Mouse (Mus musculus) bone marrow, adult 2 months (tissue): ENCODE results near the gene Clasrp. TPM values are rescaled to one million over a fixed set of nuclear protein-coding genes. Genes with fewer than 3 reads are reported as not detected.

ENCODE experiments used
- H3K27ac ChIP-seq: fragments of 200-500 bp; 2 replicates; pipeline ENCODE4 v1.5.1; 2012; ENCODE audit warnings: low read depth, mild to moderate bottlenecking, control low read depth, inconsistent platforms, low read length; ENCODE audit not compliant: control insufficient read depth, poor library complexity, insufficient read depth
- H3K4me1 ChIP-seq: fragments of 200-500 bp; 2 replicates; pipeline ENCODE4 v1.6.1; 2011; ENCODE audit warnings: low read length; ENCODE audit not compliant: control insufficient read depth, insufficient read depth
- H3K4me3 ChIP-seq: fragments of 200-500 bp; replicated peaks from 2 replicates; pipeline ENCODE3; 2011; ENCODE audit warnings: mild to moderate bottlenecking, low read depth, low read length, control low read depth; ENCODE audit not compliant: control insufficient read depth
- CTCF ChIP-seq: fragments of 200-500 bp; IDR thresholded peaks from 2 replicates; pipeline ENCODE4 v1.5.1; 2011; ENCODE audit warnings: low read length, control low read depth; ENCODE audit not compliant: control insufficient read depth, insufficient read depth
- POLR2A ChIP-seq: fragments of 200-500 bp; IDR thresholded peaks from 2 replicates; pipeline ENCODE4 v1.6.1; 2011; ENCODE audit warnings: low read depth, mild to moderate bottlenecking, control low read depth, low read length, borderline replicate concordance; ENCODE audit not compliant: control insufficient read depth
- WGBS: fragments of 180-500 bp; shearing (Covaris S2); methylation state at CpG from one replicate; pipeline ENCODE4 v1.1.7; 2018; 5-methylcytosine and 5-hydroxymethylcytosine counted together
- polyA plus RNA-seq: library from polyadenylated mRNA; stranded (reverse); fragments of >200 nt; gene quantifications from 2 replicates; pipeline ENCODE4 v1.2.4, GENCODE M21; 2011; ENCODE audit warnings: low replicate concordance; ENCODE audit not compliant: missing spikeins, insufficient read depth, insufficient read length

The Clasrp gene
- polyA plus RNA-seq, 1 experiment: 98.2 TPM

DNA sequence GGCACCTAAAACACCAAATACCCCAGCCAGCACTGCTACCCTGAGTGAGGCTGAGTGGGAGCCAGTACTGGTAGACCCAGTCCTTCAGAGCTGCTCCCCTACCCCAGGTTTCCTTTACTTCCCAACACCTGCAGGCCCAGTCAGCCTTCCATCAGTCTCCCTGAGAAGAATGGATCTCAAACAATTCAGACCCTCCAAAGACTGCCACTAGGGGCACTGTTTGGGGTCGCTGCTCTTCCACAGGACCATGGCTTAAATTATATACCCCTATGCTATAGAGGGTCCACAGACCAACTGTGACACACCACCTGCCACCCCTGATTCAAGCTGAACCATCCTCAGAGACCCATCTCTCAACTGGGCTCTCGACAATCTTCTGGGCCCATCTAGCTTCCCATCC lies 45.3 kb downstream of the Clasrp start:
- Histone ChIP-seq H3K4me3 (no peak overlapping the region), H3K4me1 (peaks cover 8% of the 10 kb centered on the region), H3K27ac (no peak overlapping the region)
- 60% methylated on average over 2 of the region's 2 CpGs for WGBS
- TF ChIP-seq POLR2A (no peak), CTCF (peak; percentile 52)

DNA sequence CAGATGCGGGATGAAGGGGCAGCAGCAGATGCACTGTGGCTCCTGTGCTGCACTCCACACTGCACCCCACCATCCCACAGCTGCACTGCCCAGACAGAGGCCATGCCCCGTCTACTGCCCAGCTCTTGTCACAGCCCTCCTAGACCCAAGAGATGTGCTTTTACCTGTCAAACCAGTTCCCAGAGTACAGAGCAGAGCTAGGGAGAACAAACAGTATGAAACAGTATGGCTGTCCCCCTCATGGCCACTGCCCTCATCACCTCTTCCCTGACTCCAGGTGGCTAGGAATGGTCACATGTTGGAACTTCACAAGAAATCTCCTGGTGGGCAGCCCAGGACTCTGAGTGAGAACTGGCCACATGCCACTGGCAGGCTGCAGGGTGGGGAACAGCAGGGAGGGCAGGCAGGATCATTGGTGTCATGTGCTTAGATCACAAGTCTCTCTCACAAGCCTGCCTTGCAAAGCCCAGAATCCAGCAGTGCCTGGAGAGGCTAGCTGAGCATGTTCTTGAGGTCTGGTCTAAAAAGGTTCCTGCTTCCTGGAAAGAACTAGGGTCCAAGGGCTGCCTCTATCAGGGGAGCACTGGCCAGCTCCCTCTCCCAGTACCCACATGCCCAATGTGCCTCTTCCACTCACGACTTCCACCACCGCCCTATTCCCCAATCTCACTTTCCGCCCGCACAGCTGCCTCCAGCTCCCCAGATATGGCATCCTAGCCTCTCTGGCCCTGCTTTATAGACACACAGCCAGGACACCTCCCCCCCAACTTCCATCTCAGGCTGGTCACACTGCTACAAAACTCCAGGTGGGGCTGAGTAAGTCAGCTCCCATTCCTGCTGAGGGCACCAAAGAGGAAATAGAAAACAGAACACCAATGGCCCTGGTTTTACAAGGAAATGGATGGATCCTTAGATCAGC lies 46.0 kb downstream of the Clasrp start:
- 88% methylated on average over 6 of the region's 6 CpGs for WGBS
- no peak overlapping the region for H3K4me3 ChIP-seq
- peaks cover 7% of the 10 kb centered on the region for H3K4me1 ChIP-seq
- H3K27ac ChIP-seq: no peak overlapping the region
- TF ChIP-seq CTCF (no peak), POLR2A (no peak)

DNA sequence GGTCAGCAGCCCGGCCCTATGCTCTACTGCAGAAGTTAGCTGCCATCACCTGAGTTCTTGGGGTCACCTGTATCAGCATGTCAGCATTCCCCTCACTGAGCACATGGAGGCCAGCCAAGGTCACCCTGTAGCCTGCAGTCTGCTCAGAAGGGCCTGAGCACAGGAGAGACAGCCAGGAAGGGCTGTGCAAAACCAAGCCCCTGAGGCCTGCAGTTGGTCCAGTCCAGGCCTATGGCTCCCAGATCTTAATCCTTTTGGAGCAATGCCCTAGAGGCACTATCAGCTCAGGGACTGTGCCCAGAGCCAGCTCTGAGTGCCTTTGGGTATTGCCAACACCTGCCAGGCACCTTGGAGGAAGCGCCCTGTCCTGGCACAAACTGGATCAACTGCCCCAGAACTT lies 47.2 kb downstream of the Clasrp start:
- Histone ChIP-seq H3K27ac (no peak overlapping the region), H3K4me1 (peaks cover 7% of the 10 kb centered on the region), H3K4me3 (no peak overlapping the region)
- 89% methylated on average over 2 of the region's 2 CpGs for WGBS
- no peak for TF ChIP-seq POLR2A
- TF ChIP-seq CTCF: no peak

DNA sequence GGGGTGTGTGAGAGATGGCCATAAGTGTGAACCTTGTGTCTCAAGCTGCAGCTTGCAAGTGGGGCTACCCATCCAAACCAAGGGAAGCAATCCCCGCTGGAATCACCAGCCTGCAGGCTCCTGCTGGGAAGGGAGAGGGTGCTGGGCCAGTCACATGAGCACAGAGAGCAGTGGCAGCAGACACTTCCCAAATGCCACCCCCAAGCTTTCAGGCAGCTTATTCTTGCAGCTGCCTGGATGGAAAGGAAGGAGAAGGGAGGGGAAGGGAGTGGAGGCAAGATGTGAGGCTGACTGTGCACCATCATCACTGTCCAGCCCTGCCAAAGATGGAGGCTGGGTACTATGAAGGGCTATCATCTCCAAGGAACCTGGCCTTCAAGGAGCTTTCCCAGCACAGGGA lies 50.1 kb downstream of the Clasrp start:
- 96% methylated on average over 1 of the region's 1 CpGs for WGBS
- Histone ChIP-seq H3K27ac (no peak overlapping the region), H3K4me3 (no peak overlapping the region), H3K4me1 (no peaks in the 10 kb centered on the region; the same call in 1 of the 2 replicates)
- TF ChIP-seq POLR2A (no peak), CTCF (no peak)

DNA sequence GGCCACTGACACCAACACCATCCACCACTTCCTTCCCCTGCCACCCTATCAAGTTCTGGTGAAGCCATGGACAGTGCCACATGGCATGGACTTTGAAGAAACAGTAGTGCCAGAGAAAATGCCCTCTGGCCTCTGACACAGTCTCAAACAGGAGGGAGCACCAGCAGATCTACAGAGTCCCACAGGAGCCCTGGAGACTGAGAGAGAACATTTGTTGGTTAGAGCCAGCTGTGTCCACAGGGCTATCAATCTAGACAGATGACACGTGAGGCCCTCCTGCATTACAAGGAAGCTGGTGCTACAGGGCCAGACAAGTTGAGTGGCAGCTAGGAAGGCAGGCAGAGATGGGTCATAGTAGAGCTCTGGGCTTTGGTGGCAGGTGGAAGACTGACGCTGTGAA lies 51.8 kb downstream of the Clasrp start:
- Histone ChIP-seq H3K27ac (no peak overlapping the region), H3K4me3 (no peak overlapping the region), H3K4me1 (no peaks in the 10 kb centered on the region)
- TF ChIP-seq POLR2A: no peak
- no peak for TF ChIP-seq CTCF
- 26% methylated on average over 2 of the region's 2 CpGs for WGBS

DNA sequence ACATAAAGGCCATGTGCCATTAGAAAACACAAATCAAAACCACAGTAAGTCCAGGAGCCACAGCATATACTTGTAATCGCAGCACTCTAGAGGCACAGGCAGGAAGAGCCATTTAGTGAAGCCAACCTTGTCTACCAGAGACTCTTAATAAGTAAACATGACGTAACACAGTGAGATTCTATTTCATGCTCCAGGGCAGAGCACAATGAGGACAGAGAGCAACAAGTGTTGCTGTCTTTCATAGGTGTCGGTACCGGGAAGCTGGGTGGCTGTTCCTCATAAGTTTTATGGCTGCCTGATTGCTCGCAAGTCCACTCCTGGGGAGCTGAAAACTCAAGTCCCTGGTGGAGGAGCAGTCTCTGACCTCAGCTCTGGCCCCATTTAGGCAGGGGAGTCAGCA lies 52.7 kb downstream of the Clasrp start:
- no peaks in the 10 kb centered on the region for H3K4me1 ChIP-seq
- no peak overlapping the region for H3K4me3 ChIP-seq
- 81% methylated on average over 5 of the region's 5 CpGs for WGBS
- no peak for TF ChIP-seq CTCF
- H3K27ac ChIP-seq: no peak overlapping the region

DNA sequence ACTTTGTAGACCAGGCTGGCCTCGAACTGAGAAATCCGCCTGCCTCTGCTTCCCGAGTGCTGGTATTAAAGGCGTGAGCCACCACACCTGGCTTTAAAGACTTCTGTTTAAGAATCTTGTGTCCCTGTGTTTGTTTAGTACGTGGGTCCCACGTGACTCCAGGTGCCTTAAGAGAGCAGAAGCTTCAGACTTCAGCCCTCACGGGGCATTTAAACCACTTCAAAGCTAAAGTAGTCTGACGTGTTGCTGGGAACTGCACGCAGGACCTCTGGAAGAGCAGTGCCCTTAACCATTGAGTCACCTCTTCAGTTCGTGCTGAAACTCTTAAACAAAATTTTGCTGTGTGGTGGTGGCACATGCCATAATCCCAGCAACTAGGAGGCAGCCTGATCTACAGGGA lies 54.9 kb downstream of the Clasrp start:
- no peak for TF ChIP-seq POLR2A
- TF ChIP-seq CTCF: no peak
- H3K27ac ChIP-seq: no peak overlapping the region
- no peak overlapping the region for H3K4me3 ChIP-seq
- no peaks in the 10 kb centered on the region for H3K4me1 ChIP-seq
- WGBS: 88% methylated on average over 10 of the region's 10 CpGs

DNA sequence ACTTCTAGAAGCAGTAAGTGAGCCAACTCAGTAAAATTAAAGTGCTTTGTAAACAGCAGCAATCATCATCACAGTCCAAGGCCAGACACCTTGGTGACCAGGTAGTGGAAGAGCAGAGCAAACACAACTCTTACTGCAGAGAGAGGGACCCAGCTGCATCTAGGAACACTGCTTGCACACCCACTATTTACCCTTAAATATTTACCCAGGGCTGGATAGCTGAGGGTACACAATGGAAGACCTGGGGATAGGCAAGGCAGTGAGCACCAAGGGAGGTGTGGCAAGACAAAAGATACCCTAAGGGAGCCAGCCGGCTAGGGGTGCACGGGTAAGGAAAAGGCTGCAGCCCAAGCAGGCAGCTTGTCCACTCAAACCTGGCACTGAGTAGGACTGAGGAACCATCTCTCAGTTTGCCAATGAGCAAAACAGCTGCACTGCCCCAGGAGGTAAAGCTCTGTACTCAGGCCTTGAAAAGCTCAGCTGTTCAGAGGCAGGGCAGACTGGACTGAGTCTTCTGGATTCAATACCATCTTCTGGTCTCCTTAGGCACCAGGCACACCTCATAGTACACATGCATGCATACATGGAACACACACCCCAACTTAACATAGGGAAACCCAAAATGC lies 56.8 kb downstream of the Clasrp start:
- H3K27ac ChIP-seq: no peak overlapping the region
- H3K4me1 ChIP-seq: no peaks in the 10 kb centered on the region
- whole genome bisulfite sequencing: 89% methylated on average over 2 of the region's 2 CpGs
- TF ChIP-seq POLR2A (no peak), CTCF (no peak)
- no peak overlapping the region for H3K4me3 ChIP-seq

DNA sequence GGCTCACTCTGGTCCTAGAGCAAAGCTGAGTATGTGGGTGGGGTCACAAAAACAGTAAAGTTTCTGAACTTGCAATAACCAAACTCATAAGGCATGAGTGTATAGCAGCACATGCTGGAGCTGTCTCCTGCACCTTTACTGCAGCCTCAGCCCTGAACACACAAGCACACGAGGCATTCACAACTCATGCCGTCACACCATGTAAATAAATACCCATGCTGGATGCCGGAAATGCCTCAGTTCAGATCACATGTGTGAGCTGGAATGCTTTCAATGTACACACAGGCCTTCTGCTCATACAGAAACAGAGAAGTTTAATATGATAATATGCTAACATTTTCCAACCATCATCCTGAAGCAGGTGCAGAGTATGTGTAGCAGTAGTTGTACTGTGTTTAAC lies 58.3 kb downstream of the Clasrp start:
- H3K27ac ChIP-seq: no peak overlapping the region
- 85% methylated on average over 3 of the region's 3 CpGs for WGBS
- TF ChIP-seq CTCF (no peak), POLR2A (no peak)
- H3K4me1 ChIP-seq: no peaks in the 10 kb centered on the region
- H3K4me3 ChIP-seq: no peak overlapping the region
